Mouse (Mus musculus) neural tube, embryonic 12.5 days (tissue): ENCODE data around the gene Fgf8. TPM values are rescaled to one million over a fixed set of nuclear protein-coding genes. Genes with fewer than 3 reads are reported as not detected.

Source experiments
- ATAC-seq: fragments of 200-750 bp; cut with Nextera tagmentation; 2 replicates; pipeline ENCODE4 v1.8.0; 2017; ENCODE audit warnings: low read depth, mild to moderate bottlenecking, moderate TSS enrichment, moderate library complexity; ENCODE audit not compliant: low FRiP score
- H3K27ac ChIP-seq: fragments of 300-500 bp; sonication (generic); 2 replicates; pipeline ENCODE4 v1.5.1; 2016
- H3K27me3 ChIP-seq: fragments of 300-500 bp; sonication (generic); replicated peaks from 2 replicates; pipeline ENCODE4 v1.6.1; 2016; ENCODE audit warnings: mild to moderate bottlenecking
- H3K36me3 ChIP-seq: fragments of 300-500 bp; sonication (generic); 2 replicates; pipeline ENCODE4 v1.6.1; 2016; ENCODE audit warnings: mild to moderate bottlenecking
- H3K4me1 ChIP-seq: fragments of 300-500 bp; sonication (generic); 2 replicates; pipeline ENCODE4 v1.6.1; 2016
- H3K4me2 ChIP-seq: fragments of 300-500 bp; sonication (generic); replicated peaks from 2 replicates; pipeline ENCODE4 v1.6.1; 2016; ENCODE audit warnings: mild to moderate bottlenecking
- H3K4me3 ChIP-seq: fragments of 300-500 bp; sonication (generic); 2 replicates; pipeline ENCODE4 v1.5.1; 2016
- H3K9ac ChIP-seq: fragments of 300-500 bp; sonication (generic); 2 replicates; pipeline ENCODE4 v1.6.1; 2016; ENCODE audit warnings: mild to moderate bottlenecking
- H3K9me3 ChIP-seq: fragments of 300-500 bp; sonication (generic); 2 replicates; pipeline ENCODE4 v1.6.1; 2016; ENCODE audit warnings: mild to moderate bottlenecking
- WGBS: fragments of 180-500 bp; shearing (Covaris S2); methylation state at CpG from one replicate; pipeline ENCODE4 v1.1.7; 2016; 5-methylcytosine and 5-hydroxymethylcytosine counted together
- polyA plus RNA-seq: library from polyadenylated mRNA; unstranded; fragments of >200 nt; fragmentation: Nextera tagmentation; extraction: Ambion mirVana; gene quantifications from 2 replicates; pipeline ENCODE4 v1.2.1, GENCODE M21; 2016

The Fgf8 gene
- polyA plus RNA-seq, 1 experiment from 2014 or later = not detected

- Histone ChIP-seq H3K36me3 (no peaks in the 10 kb centered on the region), H3K4me3 (peak overlapping the region; percentile 9; the same call in 1 of the 2 replicates), H3K9me3 (no peaks in the 10 kb centered on the region), H3K27me3 (peaks cover 100% of the 10 kb centered on the region), H3K27ac (no peak overlapping the region), H3K9ac (no peak overlapping the region), H3K4me1 (peaks cover 32% of the 10 kb centered on the region), H3K4me2 (peak overlapping the region; percentile 53)
- WGBS = 5% methylated on average over 23 of the region's 23 CpGs
- peak; percentile 74 for ATAC-seq
Measured at GRCm38 (mm10) chr19:45737208-45737845, 5.4 kb downstream of the Fgf8 start.

- Histone ChIP-seq H3K36me3 (no peaks in the 10 kb centered on the region), H3K9me3 (no peaks in the 10 kb centered on the region), H3K27ac (no peak overlapping the region), H3K27me3 (peaks cover 99% of the 10 kb centered on the region), H3K9ac (no peak overlapping the region), H3K4me3 (peak overlapping the region; percentile 9), H3K4me2 (peak overlapping the region; percentile 53), H3K4me1 (peaks cover 28% of the 10 kb centered on the region)
- 0 out of 2 replicates have a peak, but pooled peaks have one; percentile 3 for ATAC-seq
- WGBS = 2% methylated on average over 28 of the region's 28 CpGs
Measured at GRCm38 (mm10) chr19:45736855-45737207, 5.9 kb downstream of the Fgf8 start.

- H3K4me2 ChIP-seq = no peak overlapping the region
- peaks cover 99% of the 10 kb centered on the region for H3K27me3 ChIP-seq
- no peak for ATAC-seq
- no peaks in the 10 kb centered on the region for H3K36me3 ChIP-seq
- no peaks in the 10 kb centered on the region for H3K9me3 ChIP-seq
- WGBS = 40% methylated on average over 1 of the region's 1 CpGs
- peaks cover 22% of the 10 kb centered on the region for H3K4me1 ChIP-seq
- no peak overlapping the region for H3K4me3 ChIP-seq
- H3K9ac ChIP-seq = no peak overlapping the region
- H3K27ac ChIP-seq = no peak overlapping the region
Measured at GRCm38 (mm10) chr19:45736241-45736640, 6.5 kb downstream of the Fgf8 start.

- no peaks in the 10 kb centered on the region for H3K9me3 ChIP-seq
- H3K4me2 ChIP-seq = no peak overlapping the region
- ATAC-seq = no peak
- H3K36me3 ChIP-seq = no peaks in the 10 kb centered on the region
- WGBS = 5% methylated on average over 7 of the region's 7 CpGs
- no peak overlapping the region for H3K4me3 ChIP-seq
- H3K27me3 ChIP-seq = peaks cover 99% of the 10 kb centered on the region
- peaks cover 21% of the 10 kb centered on the region for H3K4me1 ChIP-seq
- H3K9ac ChIP-seq = no peak overlapping the region
- H3K27ac ChIP-seq = no peak overlapping the region
Measured at GRCm38 (mm10) chr19:45734762-45735161, 8.0 kb downstream of the Fgf8 start.

GRCm38 (mm10) chr19:45734191-45734590 lies 8.5 kb downstream of the Fgf8 start:
- H3K36me3 ChIP-seq = no peaks in the 10 kb centered on the region
- no peak overlapping the region for H3K9ac ChIP-seq
- H3K9me3 ChIP-seq = no peaks in the 10 kb centered on the region
- ATAC-seq = no peak
- H3K4me1 ChIP-seq = peaks cover 21% of the 10 kb centered on the region
- H3K27me3 ChIP-seq = peaks cover 96% of the 10 kb centered on the region
- no peak overlapping the region for H3K27ac ChIP-seq
- no peak overlapping the region for H3K4me3 ChIP-seq
- no peak overlapping the region for H3K4me2 ChIP-seq
- 35% methylated on average over 5 of the region's 5 CpGs for WGBS

- no peak for ATAC-seq
- H3K4me3 ChIP-seq = no peak overlapping the region
- H3K36me3 ChIP-seq = no peaks in the 10 kb centered on the region
- H3K27me3 ChIP-seq = peaks cover 94% of the 10 kb centered on the region
- H3K4me1 ChIP-seq = peaks cover 21% of the 10 kb centered on the region
- WGBS = 7% methylated on average over 10 of the region's 10 CpGs
- no peak overlapping the region for H3K27ac ChIP-seq
- no peak overlapping the region for H3K9ac ChIP-seq
- H3K4me2 ChIP-seq = no peak overlapping the region
- no peaks in the 10 kb centered on the region for H3K9me3 ChIP-seq
Measured at GRCm38 (mm10) chr19:45733564-45733963, 9.2 kb downstream of the Fgf8 start.

GRCm38 (mm10) chr19:45731658-45732057 lies 11.1 kb downstream of the Fgf8 start:
- Histone ChIP-seq H3K4me1 (peaks cover 6% of the 10 kb centered on the region), H3K9me3 (no peaks in the 10 kb centered on the region), H3K36me3 (no peaks in the 10 kb centered on the region), H3K27ac (no peak overlapping the region), H3K4me3 (no peak overlapping the region), H3K9ac (no peak overlapping the region), H3K27me3 (peaks cover 91% of the 10 kb centered on the region), H3K4me2 (no peak overlapping the region)
- WGBS = 85% methylated on average over 7 of the region's 7 CpGs
- no peak for ATAC-seq

- WGBS = 73% methylated on average over 8 of the region's 8 CpGs
- H3K4me2 ChIP-seq = no peak overlapping the region
- ATAC-seq = no peak
- H3K4me1 ChIP-seq = peaks cover 8% of the 10 kb centered on the region
- H3K4me3 ChIP-seq = no peak overlapping the region
- H3K9ac ChIP-seq = no peak overlapping the region
- H3K27ac ChIP-seq = no peak overlapping the region
- H3K36me3 ChIP-seq = no peaks in the 10 kb centered on the region
- peaks cover 87% of the 10 kb centered on the region for H3K27me3 ChIP-seq
- no peaks in the 10 kb centered on the region for H3K9me3 ChIP-seq
Measured at GRCm38 (mm10) chr19:45730042-45730441, 12.7 kb downstream of the Fgf8 start.

GRCm38 (mm10) chr19:45727231-45727630 lies 15.5 kb downstream of the Fgf8 start:
- Histone ChIP-seq H3K4me2 (no peak overlapping the region), H3K27ac (no peak overlapping the region), H3K4me1 (peaks cover 5% of the 10 kb centered on the region), H3K4me3 (no peak overlapping the region), H3K9ac (no peak overlapping the region), H3K9me3 (no peaks in the 10 kb centered on the region), H3K36me3 (no peaks in the 10 kb centered on the region), H3K27me3 (peaks cover 66% of the 10 kb centered on the region)
- no peak for ATAC-seq
- WGBS = 79% methylated on average over 10 of the region's 10 CpGs

GRCm38 (mm10) chr19:45725677-45726277 lies 16.9 kb downstream of the Fgf8 start:
- no peak overlapping the region for H3K9ac ChIP-seq
- H3K9me3 ChIP-seq = no peaks in the 10 kb centered on the region
- peaks cover 55% of the 10 kb centered on the region for H3K27me3 ChIP-seq
- no peak for ATAC-seq
- no peak overlapping the region for H3K4me3 ChIP-seq
- H3K27ac ChIP-seq = no peak overlapping the region
- 29% methylated on average over 14 of the region's 14 CpGs for WGBS
- H3K4me1 ChIP-seq = peaks cover 5% of the 10 kb centered on the region
- no peaks in the 10 kb centered on the region for H3K36me3 ChIP-seq
- no peak overlapping the region for H3K4me2 ChIP-seq

GRCm38 (mm10) chr19:45722188-45722587 lies 20.5 kb downstream of the Fgf8 start:
- WGBS = 72% methylated on average over 5 of the region's 5 CpGs

GRCm38 (mm10) chr19:45718286-45718685 lies 24.4 kb downstream of the Fgf8 start:
- 0 out of 2 replicates have a peak overlapping the region, but pooled peaks have one; percentile 44 for H3K9ac ChIP-seq
- peaks cover 34% of the 10 kb centered on the region for H3K27me3 ChIP-seq
- H3K4me1 ChIP-seq = peaks cover 13% of the 10 kb centered on the region; the same call in 1 of the 2 replicates
- H3K36me3 ChIP-seq = no peaks in the 10 kb centered on the region
- H3K4me3 ChIP-seq = no peak overlapping the region
- no peak for ATAC-seq
- H3K27ac ChIP-seq = no peak overlapping the region
- peak overlapping the region; percentile 52 for H3K4me2 ChIP-seq
- H3K9me3 ChIP-seq = no peaks in the 10 kb centered on the region
- 66% methylated on average over 3 of the region's 3 CpGs for WGBS

More at GRCm38 (mm10) chr19:45722188-45722587, 20.5 kb downstream of the Fgf8 start:
- Histone ChIP-seq H3K4me3 (no peak overlapping the region), H3K4me2 (no peak overlapping the region), H3K4me1 (peaks cover 12% of the 10 kb centered on the region), H3K27ac (no peak overlapping the region), H3K36me3 (no peaks in the 10 kb centered on the region), H3K9ac (no peak overlapping the region), H3K27me3 (peaks cover 40% of the 10 kb centered on the region), H3K9me3 (no peaks in the 10 kb centered on the region)
- no peak for ATAC-seq
